Mouse (Mus musculus): ENCODE data around the gene Scn2a.

- TF ChIP-seq POLR2A (IDR thresholded peaks at IDR 0.05; ENCODE audit: borderline replicate concordance, extremely low read depth, insufficient read depth, insufficient read length, poor library complexity, severe bottlenecking) (no peak), CTCF (IDR thresholded peaks at IDR 0.05; ENCODE audit: borderline replicate concordance, extremely low read depth, insufficient read depth, insufficient read length) (no peak)
These were observed 790 bp upstream of the Scn2a start for GRCm38 (mm10) chr2:65619781-65620180.

Data from brain, embryonic 14.5 days (tissue).